Mouse (Mus musculus) stomach, postnatal 0 days (tissue): ENCODE data around the gene Plekha7. TPM values are rescaled to one million over a fixed set of nuclear protein-coding genes. Genes with fewer than 3 reads are reported as not detected.

Source experiments
- ATAC-seq: fragments of 200-750 bp; cut with Nextera tagmentation; 2 replicates; pipeline ENCODE4 v1.8.0; 2017; ENCODE audit not compliant: low FRiP score, low TSS enrichment
- DNase-seq: peaks from one replicate; pipeline ENCODE4 v3.0.0-alpha.2; 2016; ENCODE audit warnings: low spot score
- H3K27ac ChIP-seq: fragments of 300-500 bp; sonication (generic); replicated peaks from 2 replicates; pipeline ENCODE4 v1.5.1; 2014; ENCODE audit warnings: mild to moderate bottlenecking, control low read depth
- H3K27me3 ChIP-seq: fragments of 300-500 bp; sonication (generic); 2 replicates; pipeline ENCODE4 v1.6.1; 2014; ENCODE audit warnings: low read length; ENCODE audit not compliant: control insufficient read depth, insufficient read depth
- H3K36me3 ChIP-seq: fragments of 300-500 bp; sonication (generic); 2 replicates; pipeline ENCODE4 v1.6.1; 2014; ENCODE audit warnings: low read length, mixed read lengths; ENCODE audit not compliant: control insufficient read depth, insufficient read depth
- H3K4me1 ChIP-seq: fragments of 300-500 bp; sonication (generic); replicated peaks from 2 replicates; pipeline ENCODE4 v1.6.1; 2014; ENCODE audit warnings: antibody characterized with exemption; ENCODE audit not compliant: control insufficient read depth, insufficient read depth
- H3K4me2 ChIP-seq: fragments of 300-500 bp; sonication (generic); replicated peaks from 2 replicates; pipeline ENCODE4 v1.6.1; 2014; ENCODE audit warnings: low read depth, mild to moderate bottlenecking, control low read depth, moderate library complexity
- H3K4me3 ChIP-seq: fragments of 300-500 bp; sonication (generic); 2 replicates; pipeline ENCODE4 v1.5.1; 2014; ENCODE audit warnings: low read depth, low read length, control low read depth
- H3K9ac ChIP-seq: fragments of 300-500 bp; sonication (generic); 2 replicates; pipeline ENCODE4 v1.6.1; 2014; ENCODE audit warnings: mild to moderate bottlenecking, low read length, control low read depth, mixed read lengths
- H3K9me3 ChIP-seq: fragments of 300-500 bp; sonication (generic); 2 replicates; pipeline ENCODE4 v1.6.1; 2016; ENCODE audit warnings: low read length; ENCODE audit not compliant: control insufficient read depth
- CTCF ChIP-seq: IDR thresholded peaks from 2 replicates; pipeline ENCODE4 v1.5.1; 2016; ENCODE audit warnings: antibody characterized with exemption, low read depth, mild to moderate bottlenecking, moderate library complexity
- EP300 ChIP-seq: optimal IDR thresholded peaks from 2 replicates; pipeline ENCODE3; 2016; ENCODE audit warnings: antibody characterized with exemption
- WGBS: fragments of 180-500 bp; shearing (Covaris S2); extraction: QIAGEN DNeasy Blood & Tissue Kit; methylation state at CpG from one replicate; pipeline ENCODE4 v1.1.7; 2014; 5-methylcytosine and 5-hydroxymethylcytosine counted together
- polyA plus RNA-seq: library from polyadenylated mRNA; unstranded; fragments of >200 nt; fragmentation: Nextera tagmentation; extraction: Ambion mirVana; gene quantifications from 2 replicates; pipeline ENCODE4 v1.2.1, GENCODE M21; 2015

Plekha7 gene
- polyA plus RNA-seq, 1 experiment from 2014 or later, result 10.1 TPM

- no peak overlapping the region for H3K27ac ChIP-seq
- H3K4me3 ChIP-seq, result no peak overlapping the region
- H3K4me2 ChIP-seq, result no peak overlapping the region
- H3K9ac ChIP-seq, result no peak overlapping the region
- H3K4me1 ChIP-seq, result no peaks in the 10 kb centered on the region
- no peaks in the 10 kb centered on the region for H3K9me3 ChIP-seq
- no peaks in the 10 kb centered on the region for H3K36me3 ChIP-seq
- 79% methylated on average over 3 of the region's 3 CpGs for WGBS
- TF ChIP-seq EP300 (no peak), CTCF (no peak)
- H3K27me3 ChIP-seq, result no peaks in the 10 kb centered on the region
- no peak for DNase-seq
- ATAC-seq, result no peak
Observed at GRCm38 (mm10) chr7:116137671-116138070, 170.5 kb downstream of the Plekha7 start.

GRCm38 (mm10) chr7:116137149-116137548, 171.0 kb downstream of the Plekha7 start:
- no peaks in the 10 kb centered on the region for H3K4me1 ChIP-seq
- no peaks in the 10 kb centered on the region for H3K9me3 ChIP-seq
- H3K27ac ChIP-seq, result no peak overlapping the region
- no peak for TF ChIP-seq EP300
- no peak for TF ChIP-seq CTCF
- 84% methylated on average over 12 of the region's 12 CpGs for WGBS
- H3K36me3 ChIP-seq, result no peaks in the 10 kb centered on the region
- no peaks in the 10 kb centered on the region for H3K27me3 ChIP-seq
- H3K9ac ChIP-seq, result no peak overlapping the region
- H3K4me2 ChIP-seq, result no peak overlapping the region
- ATAC-seq, result no peak
- DNase-seq, result no peak
- H3K4me3 ChIP-seq, result no peak overlapping the region

GRCm38 (mm10) chr7:116134413-116135292, 173.5 kb downstream of the Plekha7 start:
- ATAC-seq (no peak), DNase-seq (no peak)
- no peaks in the 10 kb centered on the region for H3K4me1 ChIP-seq
- no peaks in the 10 kb centered on the region for H3K27me3 ChIP-seq
- no peaks in the 10 kb centered on the region for H3K9me3 ChIP-seq
- 0 out of 2 replicates have a peak overlapping the region, but pooled peaks have one; percentile 11 for H3K4me2 ChIP-seq
- no peak overlapping the region for H3K9ac ChIP-seq
- H3K36me3 ChIP-seq, result no peaks in the 10 kb centered on the region
- 61% methylated on average over 31 of the region's 31 CpGs for WGBS
- no peak for TF ChIP-seq EP300
- peak; percentile 44 for TF ChIP-seq CTCF
- H3K4me3 ChIP-seq, result no peak overlapping the region
- H3K27ac ChIP-seq, result no peak overlapping the region

GRCm38 (mm10) chr7:116132078-116132477, 176.1 kb downstream of the Plekha7 start:
- no peak overlapping the region for H3K9ac ChIP-seq
- no peak overlapping the region for H3K27ac ChIP-seq
- ATAC-seq (no peak; the same call in 1 of the 2 replicates), DNase-seq (peak; percentile 82)
- no peaks in the 10 kb centered on the region for H3K9me3 ChIP-seq
- no peaks in the 10 kb centered on the region for H3K36me3 ChIP-seq
- H3K4me2 ChIP-seq, result no peak overlapping the region
- no peak overlapping the region for H3K4me3 ChIP-seq
- WGBS, result 4% methylated on average over 5 of the region's 5 CpGs
- TF ChIP-seq CTCF, result peak; percentile 95
- no peak for TF ChIP-seq EP300
- no peaks in the 10 kb centered on the region for H3K27me3 ChIP-seq
- no peaks in the 10 kb centered on the region for H3K4me1 ChIP-seq

- no peak overlapping the region for H3K9ac ChIP-seq
- no peak for DNase-seq
- H3K27me3 ChIP-seq, result no peaks in the 10 kb centered on the region
- no peaks in the 10 kb centered on the region for H3K4me1 ChIP-seq
- no peak overlapping the region for H3K4me3 ChIP-seq
- ATAC-seq, result no peak
- no peaks in the 10 kb centered on the region for H3K9me3 ChIP-seq
- H3K36me3 ChIP-seq, result no peaks in the 10 kb centered on the region
- 27% methylated on average over 4 of the region's 4 CpGs for WGBS
- no peak overlapping the region for H3K27ac ChIP-seq
- TF ChIP-seq CTCF (peak; percentile 44), EP300 (no peak)
- H3K4me2 ChIP-seq, result no peak overlapping the region
Observed at GRCm38 (mm10) chr7:116131390-116131789, 176.8 kb downstream of the Plekha7 start.

GRCm38 (mm10) chr7:116129374-116129773, 178.8 kb downstream of the Plekha7 start:
- TF ChIP-seq CTCF, result no peak
- no peak for TF ChIP-seq EP300
- H3K4me1 ChIP-seq, result no peaks in the 10 kb centered on the region
- no peak for DNase-seq
- no peak overlapping the region for H3K27ac ChIP-seq
- H3K9me3 ChIP-seq, result no peaks in the 10 kb centered on the region
- H3K4me2 ChIP-seq, result no peak overlapping the region
- H3K36me3 ChIP-seq, result no peaks in the 10 kb centered on the region
- H3K9ac ChIP-seq, result no peak overlapping the region
- ATAC-seq, result no peak
- 91% methylated on average over 10 of the region's 10 CpGs for WGBS
- no peaks in the 10 kb centered on the region for H3K27me3 ChIP-seq
- no peak overlapping the region for H3K4me3 ChIP-seq
